Mouse (Mus musculus): ENCODE data around the gene Olfr893. TPM values are rescaled to one million over a fixed set of nuclear protein-coding genes. Genes with fewer than 3 reads are reported as not detected.
"Not testable (repeated sequence)": the region's sequence is repeated elsewhere in the genome, so short reads cannot be mapped to it uniquely, and the experiment has no call there.

Gene Olfr893
- polyA plus RNA-seq (2015; fragmentation: Nextera tagmentation; extraction: Ambion mirVana), result not detected in 2 replicates

DNA sequence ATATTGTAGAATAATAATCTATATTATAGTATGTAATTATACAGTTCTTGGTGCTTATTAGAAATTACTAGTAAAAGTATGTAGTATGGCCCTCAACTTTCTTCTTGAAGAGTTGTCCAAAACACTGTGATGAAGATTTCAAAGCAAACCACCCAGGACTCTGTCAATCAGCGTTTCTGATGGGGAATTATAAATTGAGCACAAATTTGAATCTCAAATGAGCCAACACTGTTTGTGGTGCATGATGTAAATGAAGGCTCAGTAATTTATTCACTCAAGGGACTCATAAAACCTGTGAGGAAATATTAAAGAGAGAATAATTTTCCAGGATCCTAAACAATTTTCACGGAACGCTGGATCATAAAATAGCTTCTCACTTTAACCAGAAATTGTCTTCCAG is at the start of gene Olfr893:
Gene Olfr893, plus strand, starts transcription at position 301 of the 400 bp plus-strand sequence.
- no peaks in the 10 kb centered on the region for H3K27me3 ChIP-seq
- no peak for ATAC-seq (ENCODE audit: insufficient read depth)
- H3K27ac ChIP-seq (replicated peaks), result no peak within 1 kb of the TSS

DNA sequence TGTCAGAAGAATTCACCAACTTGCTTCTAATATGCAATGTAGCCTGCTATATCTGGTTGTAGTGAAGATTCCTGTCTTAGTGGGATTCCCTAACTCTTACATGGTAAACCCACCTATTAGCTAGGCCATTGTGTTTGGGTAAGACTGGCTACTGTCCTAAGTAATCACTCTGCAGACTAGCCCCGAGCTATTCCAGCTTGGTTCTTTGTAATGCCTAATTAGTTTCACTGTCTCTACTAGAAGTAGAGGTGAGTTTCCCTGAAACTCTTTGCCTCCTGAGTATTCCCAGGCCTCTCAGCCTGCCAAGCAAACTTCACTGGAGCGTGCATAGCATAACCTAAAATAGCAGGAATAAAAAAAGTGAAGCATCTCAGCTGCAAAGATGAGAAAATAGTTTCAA is 39.8 kb upstream of the Olfr893 start:
- not testable (repeated sequence) for H3K4me2 ChIP-seq; H3K9ac ChIP-seq; H3K9me3 ChIP-seq (replicated peaks); H3K4me1 ChIP-seq (replicated peaks); H3K36me3 ChIP-seq (replicated peaks); ATAC-seq (ENCODE audit: insufficient read depth); H3K27ac ChIP-seq (replicated peaks); H3K27me3 ChIP-seq; H3K4me3 ChIP-seq (replicated peaks)
- 27% methylated on average over 2 of the region's 2 CpGs for WGBS (ENCODE audit: insufficient replicate concordance)

More for the DNA sequence above, at the start of gene Olfr893:
- WGBS (ENCODE audit: insufficient replicate concordance), result 65% methylated on average over 3 of the region's 3 CpGs
- Histone ChIP-seq H3K4me3 (replicated peaks) (no peak within 1 kb of the TSS), H3K4me1 (replicated peaks) (no peaks in the 10 kb centered on the region), H3K36me3 (replicated peaks) (no peaks in the 10 kb centered on the region), H3K9me3 (replicated peaks) (no peaks in the 10 kb centered on the region), H3K4me2 (no peak within 1 kb of the TSS), H3K9ac (no peak within 1 kb of the TSS)

DNA sequence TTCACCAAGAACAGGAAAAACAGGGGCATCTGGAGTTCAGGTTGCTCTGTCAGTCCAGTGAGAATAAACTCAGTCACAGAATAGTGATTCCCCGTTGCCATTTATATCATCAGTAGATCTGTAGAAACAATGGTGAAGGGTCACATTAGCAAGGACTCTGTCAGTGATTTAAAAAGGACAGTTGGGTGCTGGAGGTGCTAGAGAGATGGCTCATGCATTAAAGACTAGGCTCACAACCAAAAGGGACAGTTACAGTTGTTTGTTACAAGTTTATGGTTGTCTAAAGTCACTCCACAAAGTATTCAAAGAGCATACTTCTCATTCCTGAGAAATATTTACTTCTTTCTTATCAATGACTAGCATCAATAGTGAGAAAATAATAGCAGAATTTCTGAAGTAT is 27.4 kb upstream of the Olfr893 start, which contains the start of gene Olfr891:
Gene Olfr891, minus strand, starts transcription at position 101 of the 400 bp plus-strand sequence.
- no peak within 1 kb of the TSS for H3K27ac ChIP-seq (replicated peaks)
- H3K27me3 ChIP-seq, result no peaks in the 10 kb centered on the region
- no peaks in the 10 kb centered on the region for H3K9me3 ChIP-seq (replicated peaks)
- no peak within 1 kb of the TSS for H3K4me3 ChIP-seq (replicated peaks)
- no peak within 1 kb of the TSS for H3K9ac ChIP-seq
- no peaks in the 10 kb centered on the region for H3K36me3 ChIP-seq (replicated peaks)
- no peak within 1 kb of the TSS for H3K4me2 ChIP-seq
- no peak for ATAC-seq (ENCODE audit: insufficient read depth)
- WGBS (ENCODE audit: insufficient replicate concordance), result 46% methylated on average over 1 of the region's 1 CpGs
- no peaks in the 10 kb centered on the region for H3K4me1 ChIP-seq (replicated peaks)

DNA sequence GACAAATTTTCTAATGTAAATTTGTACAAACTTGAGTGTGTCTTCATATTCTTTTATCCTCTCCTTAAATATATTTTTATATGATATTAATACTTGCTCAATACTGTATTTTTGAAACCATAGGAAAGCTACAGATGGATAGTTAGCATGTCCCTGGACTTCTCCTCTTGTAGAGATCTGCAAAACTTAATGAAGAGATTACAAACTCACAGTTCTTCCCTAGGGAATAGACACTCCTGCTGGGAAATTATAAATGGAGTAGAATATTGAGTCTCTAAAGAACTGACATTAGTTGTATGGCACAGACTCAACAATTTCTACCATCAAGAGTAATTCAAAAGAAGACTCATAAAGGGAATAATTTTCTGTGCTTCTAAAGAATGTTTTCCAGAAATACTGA is 9.6 kb downstream of the Olfr893 start, which contains the start of gene Olfr894:
Gene Olfr894, plus strand, starts transcription at position 301 of the 400 bp plus-strand sequence.
- no peaks in the 10 kb centered on the region for H3K36me3 ChIP-seq (replicated peaks)
- no peaks in the 10 kb centered on the region for H3K27me3 ChIP-seq
- no peak within 1 kb of the TSS for H3K4me2 ChIP-seq
- H3K9ac ChIP-seq, result no peak within 1 kb of the TSS
- H3K9me3 ChIP-seq (replicated peaks), result no peaks in the 10 kb centered on the region
- H3K4me1 ChIP-seq (replicated peaks), result no peaks in the 10 kb centered on the region
- H3K27ac ChIP-seq (replicated peaks), result no peak within 1 kb of the TSS
- no peak within 1 kb of the TSS for H3K4me3 ChIP-seq (replicated peaks)
- ATAC-seq (ENCODE audit: insufficient read depth), result no peak

DNA sequence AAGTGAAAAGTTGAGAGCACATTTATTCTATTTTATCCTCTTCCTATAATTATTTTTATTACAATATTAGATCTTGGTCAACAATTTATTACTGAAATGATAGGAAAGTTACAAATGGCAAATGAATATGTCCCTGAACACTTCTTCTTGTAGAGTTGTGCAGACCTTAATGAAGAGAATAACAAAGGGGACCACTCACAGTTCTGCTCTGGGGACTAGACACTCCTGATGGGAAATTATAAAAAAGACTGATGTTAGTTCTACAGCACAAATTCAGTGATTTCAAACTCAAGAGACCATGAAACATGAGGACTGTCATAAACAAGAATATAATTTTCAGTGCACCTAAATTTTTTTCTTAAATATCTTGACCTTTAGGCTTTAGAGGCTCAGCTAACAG is 44.3 kb downstream of the Olfr893 start, which contains the start of gene Olfr143:
Gene Olfr143, plus strand, starts transcription at position 301 of the 400 bp plus-strand sequence.
- no peaks in the 10 kb centered on the region for H3K27me3 ChIP-seq
- H3K27ac ChIP-seq (replicated peaks), result no peak within 1 kb of the TSS
- H3K36me3 ChIP-seq (replicated peaks), result no peaks in the 10 kb centered on the region
- no peak within 1 kb of the TSS for H3K4me2 ChIP-seq
- no peaks in the 10 kb centered on the region for H3K4me1 ChIP-seq (replicated peaks)
- no peak within 1 kb of the TSS for H3K9ac ChIP-seq
- no peak for ATAC-seq (ENCODE audit: insufficient read depth)
- H3K4me3 ChIP-seq (replicated peaks), result no peak within 1 kb of the TSS
- no peaks in the 10 kb centered on the region for H3K9me3 ChIP-seq (replicated peaks)

Other genes starting within 250 kb of the Olfr893 start
- not detected in 2 replicates for gene Olfr881, start 216.5 kb upstream of the Olfr893 start, polyA plus RNA-seq (2015; fragmentation: Nextera tagmentation; extraction: Ambion mirVana)
- not detected in 2 replicates for gene Olfr883, start 182.6 kb upstream of the Olfr893 start, polyA plus RNA-seq (2015; fragmentation: Nextera tagmentation; extraction: Ambion mirVana)
- gene Olfr884, start 161.8 kb upstream of the Olfr893 start, polyA plus RNA-seq (2015; fragmentation: Nextera tagmentation; extraction: Ambion mirVana), result not detected in 2 replicates
- gene Olfr885, start 147.0 kb upstream of the Olfr893 start, polyA plus RNA-seq (2015; fragmentation: Nextera tagmentation; extraction: Ambion mirVana), result not detected in 2 replicates
- gene Olfr887, start 124.3 kb upstream of the Olfr893 start, polyA plus RNA-seq (2015; fragmentation: Nextera tagmentation; extraction: Ambion mirVana), result not detected in 2 replicates
- not detected in 2 replicates for gene Olfr888, start 100.2 kb upstream of the Olfr893 start, polyA plus RNA-seq (2015; fragmentation: Nextera tagmentation; extraction: Ambion mirVana)
- gene Olfr889, start 93.2 kb upstream of the Olfr893 start, polyA plus RNA-seq (2015; fragmentation: Nextera tagmentation; extraction: Ambion mirVana), result 0.09 and 0.13 TPM in 2 replicates
- gene Olfr890, start 65.8 kb upstream of the Olfr893 start, polyA plus RNA-seq (2015; fragmentation: Nextera tagmentation; extraction: Ambion mirVana), result not detected in 2 replicates
- gene Olfr891, start 27.5 kb upstream of the Olfr893 start, polyA plus RNA-seq (2015; fragmentation: Nextera tagmentation; extraction: Ambion mirVana), result not detected in 2 replicates
- not detected in 2 replicates for gene Olfr894, start 9.7 kb downstream of the Olfr893 start, polyA plus RNA-seq (2015; fragmentation: Nextera tagmentation; extraction: Ambion mirVana)
- not detected in 2 replicates for gene Olfr143, start 44.4 kb downstream of the Olfr893 start, polyA plus RNA-seq (2015; fragmentation: Nextera tagmentation; extraction: Ambion mirVana)
- gene Olfr895, start 59.5 kb downstream of the Olfr893 start, polyA plus RNA-seq (2015; fragmentation: Nextera tagmentation; extraction: Ambion mirVana), result not detected in 2 replicates
- gene Olfr896-ps1, start 82.7 kb downstream of the Olfr893 start, polyA plus RNA-seq (2015; fragmentation: Nextera tagmentation; extraction: Ambion mirVana), result not detected in 2 replicates
- not detected in 2 replicates for gene Olfr25, start 120.7 kb downstream of the Olfr893 start, polyA plus RNA-seq (2015; fragmentation: Nextera tagmentation; extraction: Ambion mirVana)
- not detected in 2 replicates for gene Olfr898, start 140.0 kb downstream of the Olfr893 start, polyA plus RNA-seq (2015; fragmentation: Nextera tagmentation; extraction: Ambion mirVana)
- gene Olfr250, start 158.5 kb downstream of the Olfr893 start, polyA plus RNA-seq (2015; fragmentation: Nextera tagmentation; extraction: Ambion mirVana), result not detected in 2 replicates
- gene Olfr251, start 168.7 kb downstream of the Olfr893 start, polyA plus RNA-seq (2015; fragmentation: Nextera tagmentation; extraction: Ambion mirVana), result not detected in 2 replicates
- not detected in 2 replicates for gene Olfr147, start 193.3 kb downstream of the Olfr893 start, polyA plus RNA-seq (2015; fragmentation: Nextera tagmentation; extraction: Ambion mirVana)
- gene Olfr901, start 221.1 kb downstream of the Olfr893 start, polyA plus RNA-seq (2015; fragmentation: Nextera tagmentation; extraction: Ambion mirVana), result not detected in 2 replicates
- not detected in 2 replicates for gene Olfr902, start 239.3 kb downstream of the Olfr893 start, polyA plus RNA-seq (2015; fragmentation: Nextera tagmentation; extraction: Ambion mirVana)

Measured in liver, embryonic 15.5 days (tissue).